Mouse (Mus musculus) spleen, adult 18-20 months (tissue): Measurements from ENCODE around the gene Atf6.

Experiments
- DNase-seq, 2 experiments: peaks; one replicate each; pipeline ENCODE4 v3.0.0; 2022; ENCODE audit warnings: mixed read lengths in 2 of 2

Gene Atf6

GRCm38 (mm10) chr1:170844380-170844779 is 23.2 kb downstream of the Atf6 start:
- no peak for DNase-seq

DNA sequence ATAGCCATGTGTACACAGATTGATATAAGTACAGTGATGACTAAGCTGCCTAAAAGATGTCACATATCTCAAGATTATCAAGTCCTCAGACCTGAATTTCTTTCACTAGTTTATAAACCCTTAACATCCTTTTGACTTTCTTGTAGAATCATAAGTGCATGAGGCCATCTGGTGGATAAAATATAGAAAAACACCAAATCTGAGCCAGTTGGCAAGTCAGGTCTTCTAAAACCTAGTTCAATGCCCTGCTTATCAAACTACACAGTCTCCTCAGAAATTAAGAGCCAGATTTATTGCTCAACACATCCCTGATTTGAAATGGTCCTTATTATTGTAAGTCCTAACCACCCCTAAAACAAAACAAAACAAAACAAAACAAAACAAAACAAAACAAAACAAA is 27.9 kb downstream of the Atf6 start:
- DNase-seq: no peak

GRCm38 (mm10) chr1:170834756-170835155 is 32.8 kb downstream of the Atf6 start:
- DNase-seq: no peak

DNA sequence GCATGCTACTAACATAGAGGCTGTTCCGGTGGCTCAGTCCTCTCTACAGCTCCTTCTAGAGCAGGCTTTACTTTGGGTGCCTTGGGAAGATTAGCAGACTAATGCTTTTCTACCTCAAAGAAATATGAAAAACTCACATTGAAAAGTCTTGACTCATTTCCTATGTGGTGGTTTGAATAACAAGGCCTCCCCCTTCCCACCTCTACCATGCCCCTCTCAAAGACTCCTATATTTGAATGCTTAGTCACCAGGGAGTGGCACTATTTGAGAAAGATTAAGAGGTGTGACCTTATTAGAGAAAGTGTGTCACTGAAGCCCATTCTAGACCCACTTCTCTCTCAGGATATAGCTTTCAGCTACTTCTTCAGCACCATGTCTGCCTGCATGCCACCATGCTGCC is 37.8 kb downstream of the Atf6 start:
- no peak for DNase-seq

DNA sequence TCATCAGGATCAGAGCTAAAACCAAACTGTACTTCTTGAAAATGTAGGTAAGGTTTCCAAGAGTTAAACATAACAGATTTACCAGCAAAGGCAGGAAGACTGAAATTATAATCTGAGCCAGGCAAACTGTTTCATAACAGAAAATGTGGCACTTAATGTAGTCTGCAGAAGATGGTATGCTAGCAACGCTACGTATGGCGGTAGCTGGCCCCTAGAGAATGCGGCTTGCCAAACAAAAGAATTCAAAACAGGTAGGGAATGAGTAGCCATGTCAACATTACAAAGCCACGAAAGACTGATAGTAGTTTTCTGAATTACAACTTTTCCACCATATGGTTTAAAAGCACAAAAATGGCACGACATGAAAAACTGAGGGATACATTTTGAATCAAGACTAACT is 38.2 kb downstream of the Atf6 start:
- no peak for DNase-seq

DNA sequence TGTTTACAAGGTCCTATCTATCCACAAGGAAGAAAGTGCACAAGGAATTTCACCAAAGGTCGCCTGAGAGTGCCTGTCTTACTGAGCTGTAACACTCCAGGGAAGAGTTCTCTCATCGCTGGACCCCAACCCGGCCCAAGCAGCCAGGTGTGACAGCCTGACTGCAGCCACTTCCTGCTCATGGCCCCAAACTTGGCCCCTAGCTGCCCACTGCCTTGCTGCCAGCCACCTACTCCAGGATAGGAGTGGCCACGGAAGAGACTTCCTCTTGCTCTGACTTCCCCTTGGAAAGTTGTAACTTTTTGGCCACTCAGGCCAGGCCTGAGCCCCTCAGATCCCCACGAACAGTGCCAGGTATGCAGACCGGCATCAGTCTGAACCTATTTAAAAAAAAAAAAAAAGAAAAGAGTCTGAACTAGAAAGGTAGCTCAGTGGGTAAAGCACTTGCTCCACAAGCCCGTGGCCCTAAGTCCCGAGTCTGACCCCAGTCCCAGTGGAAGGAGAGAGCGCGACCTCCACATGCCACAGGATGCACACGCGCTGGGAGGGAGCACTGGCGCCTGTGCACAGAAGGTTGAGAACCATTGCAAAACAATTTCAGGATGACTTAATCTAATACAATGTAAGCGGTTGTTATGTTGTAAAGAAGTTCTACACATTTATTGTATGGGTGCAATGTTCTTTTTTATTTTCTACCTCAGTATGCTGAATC is 47.3 kb downstream of the Atf6 start:
- DNase-seq: no peak

DNA sequence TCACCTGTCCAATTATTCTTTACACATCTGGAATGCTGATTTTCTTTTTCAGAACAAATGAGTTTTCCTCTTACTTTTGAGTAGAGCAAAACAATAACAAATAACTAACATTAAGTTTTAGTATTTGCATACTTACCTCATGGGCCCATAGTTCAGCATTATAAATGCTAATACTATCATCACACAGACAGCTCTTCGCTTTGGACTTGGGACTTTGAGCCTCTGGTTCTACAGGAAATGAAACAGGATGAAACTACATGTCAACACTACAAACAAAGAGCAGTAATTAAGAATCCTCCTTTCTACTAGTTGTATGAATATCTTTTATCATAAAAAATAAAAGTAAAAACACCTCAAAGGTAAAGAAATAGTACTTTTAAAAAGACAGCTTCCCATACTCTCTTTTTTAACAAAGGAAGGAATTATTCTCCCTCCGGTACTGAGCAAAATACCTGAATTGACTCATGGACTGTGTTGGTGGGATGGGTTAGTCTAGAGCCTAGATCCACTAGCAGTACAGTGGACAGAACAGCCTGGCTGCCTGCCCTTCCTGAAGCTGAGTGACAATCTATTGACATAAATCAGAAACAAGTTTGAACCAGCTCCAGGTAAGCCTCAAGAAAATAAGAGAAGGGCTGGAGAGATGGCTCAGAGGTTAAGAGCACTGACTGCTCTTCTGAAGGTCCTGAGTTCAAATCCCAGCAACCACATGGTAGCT is 52.1 kb downstream of the Atf6 start:
- DNase-seq: no peak

GRCm38 (mm10) chr1:170812822-170813221 is 54.7 kb downstream of the Atf6 start:
- DNase-seq: no peak

- no peak for DNase-seq
Observed at GRCm38 (mm10) chr1:170807600-170808270, 59.8 kb downstream of the Atf6 start.

- DNase-seq: no peak
Observed at GRCm38 (mm10) chr1:170804721-170805120, 62.9 kb downstream of the Atf6 start.

GRCm38 (mm10) chr1:170802669-170803068 is 64.9 kb downstream of the Atf6 start:
- no peak for DNase-seq

GRCm38 (mm10) chr1:170800694-170801093 is 66.9 kb downstream of the Atf6 start:
- DNase-seq: no peak

- no peak for DNase-seq
Observed at GRCm38 (mm10) chr1:170795741-170796347, 71.7 kb downstream of the Atf6 start.

GRCm38 (mm10) chr1:170791542-170791941 is 76.0 kb downstream of the Atf6 start:
- DNase-seq: no peak

DNA sequence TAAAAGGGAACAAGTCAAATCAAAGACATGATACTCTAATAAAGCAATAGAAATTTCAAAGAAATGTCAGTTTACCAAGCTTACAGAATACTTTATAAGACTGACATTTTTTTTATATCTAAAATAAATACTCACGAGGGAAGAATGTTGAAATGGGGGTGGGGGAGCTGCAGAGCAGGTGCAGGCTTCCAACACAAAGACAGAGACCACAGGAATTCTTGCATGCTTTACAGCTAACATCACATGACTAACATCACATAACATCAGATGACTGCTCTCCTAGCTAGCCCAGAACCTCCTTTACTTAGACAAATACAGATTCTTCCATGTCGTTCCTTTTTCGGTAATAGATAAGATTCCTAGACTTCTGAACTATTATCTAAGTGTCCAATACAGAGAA is 76.6 kb downstream of the Atf6 start:
- no peak for DNase-seq

GRCm38 (mm10) chr1:170787643-170788042 is 79.9 kb downstream of the Atf6 start:
- no peak for DNase-seq

DNA sequence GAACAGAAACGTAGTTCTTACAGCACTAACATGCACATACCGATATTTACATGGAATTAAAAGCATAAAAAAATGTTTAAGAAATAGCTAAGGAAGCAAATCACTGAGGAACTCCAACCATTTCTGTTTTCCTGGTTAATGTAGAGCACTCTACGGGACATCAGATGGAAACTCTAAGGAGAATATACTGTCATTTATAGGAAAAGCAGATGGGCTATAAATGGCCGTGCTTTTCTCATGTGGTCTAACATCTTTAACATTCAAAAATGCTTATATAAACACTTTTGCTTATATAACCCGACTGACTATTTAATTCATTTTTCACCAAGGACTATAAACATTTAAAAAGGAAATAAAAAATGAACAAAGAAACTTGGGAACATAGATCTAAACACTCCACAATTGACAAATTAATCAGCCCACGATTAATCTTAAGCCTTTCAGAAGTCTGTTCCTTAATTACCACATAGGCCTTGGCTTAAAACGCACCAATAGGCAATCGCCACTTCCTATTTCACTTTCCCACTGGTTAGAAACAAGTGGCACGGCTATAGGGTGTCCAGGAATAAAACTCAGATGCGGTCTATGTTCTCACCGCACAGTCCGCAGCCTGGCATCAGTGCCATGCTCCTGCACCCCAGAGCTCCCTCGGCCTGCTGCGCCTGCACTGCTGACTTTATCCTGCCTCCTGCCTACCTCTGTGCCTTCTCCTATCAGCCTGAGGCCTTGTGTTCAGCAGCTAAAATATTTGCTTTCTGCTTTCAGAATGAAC is 80.8 kb downstream of the Atf6 start:
- no peak for DNase-seq

GRCm38 (mm10) chr1:170777688-170778087 is 89.9 kb downstream of the Atf6 start:
- no peak for DNase-seq

- DNase-seq: no peak
Observed at GRCm38 (mm10) chr1:170774431-170774830, 93.1 kb downstream of the Atf6 start.

- DNase-seq: no peak
Observed at GRCm38 (mm10) chr1:170773506-170773905, 94.1 kb downstream of the Atf6 start.

- no peak for DNase-seq
Observed at GRCm38 (mm10) chr1:170771437-170772003, 96.1 kb downstream of the Atf6 start.

GRCm38 (mm10) chr1:170770691-170771090 is 96.9 kb downstream of the Atf6 start:
- no peak for DNase-seq
